Mouse (Mus musculus) liver, embryonic 14.5 days (tissue): Measurements from ENCODE around the gene Gpc6. TPM values are rescaled to one million over a fixed set of nuclear protein-coding genes. Genes with fewer than 3 reads are reported as not detected.

ENCODE experiments used
- ATAC-seq: fragments of 200-750 bp; cut with Nextera tagmentation; 2 replicates; pipeline ENCODE4 v1.8.0; 2017; ENCODE audit warnings: moderate number of reproducible peaks, mild to moderate bottlenecking, moderate library complexity; ENCODE audit not compliant: insufficient read depth
- DNase-seq, 3 experiments: peaks; one replicate each; pipeline ENCODE4 v3.0.0-alpha.2; 2012 to 2013; ENCODE audit warnings: low read depth in 3 of 3, low spot score in 3 of 3
- H3K27ac ChIP-seq: fragments of 300-500 bp; sonication (generic); 2 replicates; pipeline ENCODE4 v1.5.1; 2014; ENCODE audit warnings: moderate library complexity, mild to moderate bottlenecking, control low read depth, inconsistent platforms
- H3K27me3 ChIP-seq: fragments of 300-500 bp; sonication (generic); 2 replicates; pipeline ENCODE4 v1.6.1; 2014; ENCODE audit warnings: mild to moderate bottlenecking, low read length, moderate library complexity; ENCODE audit not compliant: control insufficient read depth, insufficient read depth
- H3K36me3 ChIP-seq: fragments of 300-500 bp; sonication (generic); replicated peaks from 2 replicates; pipeline ENCODE4 v1.6.1; 2014; ENCODE audit warnings: low read depth; ENCODE audit not compliant: control insufficient read depth, insufficient read depth
- H3K4me1 ChIP-seq, 2 experiments: fragments of 200-500 bp in 1 of 2; fragments of 300-500 bp in 1 of 2; sonication (generic) in 1 of 2; replicated peaks; 2 replicates each; pipeline ENCODE4 v1.6.1; 2012 to 2014; ENCODE audit warnings: antibody characterized with exemption in 1 of 2, inconsistent platforms in 1 of 2, low read length in 1 of 2; ENCODE audit not compliant: control insufficient read depth in 2 of 2, insufficient read depth in 2 of 2
- H3K4me2 ChIP-seq: fragments of 300-500 bp; sonication (generic); 2 replicates; pipeline ENCODE4 v1.6.1; 2014; ENCODE audit warnings: low read depth, mild to moderate bottlenecking, control low read depth, moderate library complexity
- H3K4me3 ChIP-seq, 2 experiments: fragments of 200-500 bp in 1 of 2; fragments of 300-500 bp in 1 of 2; sonication (generic) in 1 of 2; 2 replicates each; pipeline ENCODE4 v1.5.1; 2012 to 2014; ENCODE audit warnings: low read depth in 2 of 2, low read length in 2 of 2, mild to moderate bottlenecking in 2 of 2, control low read depth in 1 of 2, inconsistent platforms in 1 of 2, moderate library complexity in 1 of 2; ENCODE audit not compliant: insufficient read depth in 1 of 2
- H3K9ac ChIP-seq: fragments of 300-500 bp; sonication (generic); replicated peaks from 2 replicates; pipeline ENCODE4 v1.6.1; 2014; ENCODE audit warnings: mild to moderate bottlenecking, control low read depth, moderate library complexity
- H3K9me3 ChIP-seq: fragments of 300-500 bp; sonication (generic); 2 replicates; pipeline ENCODE4 v1.6.1; 2016; ENCODE audit warnings: low read length, mixed read lengths; ENCODE audit not compliant: control insufficient read depth
- CTCF ChIP-seq: IDR thresholded peaks from 2 replicates; pipeline ENCODE4 v1.5.1; 2016; ENCODE audit warnings: antibody characterized with exemption, low read depth, control low read depth
- EP300 ChIP-seq: IDR thresholded peaks from 2 replicates; pipeline ENCODE4 v1.6.1; 2016; ENCODE audit warnings: antibody characterized with exemption, low read depth
- WGBS: fragments of 180-500 bp; shearing (Covaris S2); extraction: QIAGEN DNeasy Blood & Tissue Kit; methylation state at CpG from one replicate; pipeline ENCODE4 v1.1.7; 2014; ENCODE audit not compliant: insufficient replicate concordance; 5-methylcytosine and 5-hydroxymethylcytosine counted together
- polyA plus RNA-seq, 2 experiments: library from polyadenylated mRNA; depleted of rRNA in 1 of 2; stranded (reverse) in 1 of 2; unstranded in 1 of 2; fragments of >200 nt; fragmentation: Nextera tagmentation in 1 of 2; extraction: Ambion mirVana in 1 of 2; gene quantifications; 2 replicates each; pipeline versions ENCODE4 v1.2.1 to v1.2.3; 2012 to 2014

Gpc6 gene
- polyA plus RNA-seq, 2 experiments: 0.97 to 2.3 TPM

GRCm38 (mm10) chr14:117283631-117284030 is 358.5 kb downstream of the Gpc6 start:
- H3K9me3 ChIP-seq: no peaks in the 10 kb centered on the region
- WGBS: 72% methylated on average over 3 of the region's 3 CpGs
- no peaks in the 10 kb centered on the region for H3K4me1 ChIP-seq
- TF ChIP-seq CTCF: no peak
- TF ChIP-seq EP300: no peak
- H3K36me3 ChIP-seq: no peaks in the 10 kb centered on the region
- H3K4me3 ChIP-seq: no peak overlapping the region
- H3K4me2 ChIP-seq: no peak overlapping the region
- DNase-seq (no peak), ATAC-seq (no peak)
- no peak overlapping the region for H3K27ac ChIP-seq
- no peak overlapping the region for H3K9ac ChIP-seq
- H3K27me3 ChIP-seq: no peaks in the 10 kb centered on the region

DNA sequence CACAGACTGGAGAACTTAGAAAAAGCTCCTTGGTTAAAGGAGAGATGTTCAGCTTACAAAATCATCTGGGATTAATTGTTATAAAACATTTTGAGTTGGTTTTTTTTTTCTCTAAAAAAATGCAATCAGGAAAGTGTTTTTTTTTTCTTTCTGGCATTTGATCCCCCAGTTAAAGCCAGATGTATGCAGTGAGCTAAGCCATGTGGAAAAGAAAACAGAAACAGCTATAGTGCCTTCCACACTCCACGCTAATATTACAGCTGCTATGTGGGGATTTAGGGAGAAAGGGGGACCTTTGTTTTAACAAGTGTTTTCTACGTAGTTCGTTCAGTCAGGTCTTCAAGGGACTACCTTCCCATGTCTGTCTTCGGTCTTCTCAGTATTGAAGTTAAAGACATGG is 368.6 kb downstream of the Gpc6 start:
- ATAC-seq (no peak), DNase-seq (no peak)
- H3K4me2 ChIP-seq: no peak overlapping the region
- no peak for TF ChIP-seq CTCF
- no peak for TF ChIP-seq EP300
- no peak overlapping the region for H3K4me3 ChIP-seq
- H3K4me1 ChIP-seq: no peaks in the 10 kb centered on the region
- 70% methylated on average over 4 of the region's 4 CpGs for WGBS
- H3K27me3 ChIP-seq: no peaks in the 10 kb centered on the region
- H3K9ac ChIP-seq: no peak overlapping the region
- no peak overlapping the region for H3K27ac ChIP-seq
- no peaks in the 10 kb centered on the region for H3K9me3 ChIP-seq
- H3K36me3 ChIP-seq: no peaks in the 10 kb centered on the region

- Histone ChIP-seq H3K4me1 (no peaks in the 10 kb centered on the region), H3K27ac (no peak overlapping the region), H3K9me3 (no peaks in the 10 kb centered on the region), H3K36me3 (no peaks in the 10 kb centered on the region), H3K4me2 (no peak overlapping the region), H3K27me3 (no peaks in the 10 kb centered on the region), H3K9ac (no peak overlapping the region), H3K4me3 (no peak overlapping the region)
- no peak for DNase-seq
- 73% methylated on average over 2 of the region's 2 CpGs for WGBS
- TF ChIP-seq EP300 (no peak), CTCF (no peak)
- ATAC-seq: no peak
These were observed 371.2 kb downstream of the Gpc6 start for GRCm38 (mm10) chr14:117296207-117296838.

DNA sequence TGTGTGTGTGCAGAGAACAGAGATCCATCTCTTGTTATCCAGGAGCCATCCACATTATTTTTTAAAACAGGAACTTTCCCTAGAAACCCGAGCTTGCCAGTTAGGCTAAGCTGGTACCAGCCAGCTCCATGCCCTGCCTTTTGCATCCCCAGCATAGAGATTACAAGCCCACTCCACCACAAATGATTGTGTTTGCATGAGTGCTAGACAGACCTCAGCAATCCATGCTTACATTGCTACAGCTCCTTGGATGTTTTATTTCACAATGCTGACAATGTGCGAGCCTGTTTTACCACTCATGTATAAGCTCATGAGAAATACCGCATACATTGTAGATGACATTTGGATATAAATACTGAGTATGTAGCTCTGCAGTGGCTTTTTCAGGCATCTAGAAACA is 375.9 kb downstream of the Gpc6 start:
- H3K4me3 ChIP-seq: no peak overlapping the region
- no peak for ATAC-seq

DNA sequence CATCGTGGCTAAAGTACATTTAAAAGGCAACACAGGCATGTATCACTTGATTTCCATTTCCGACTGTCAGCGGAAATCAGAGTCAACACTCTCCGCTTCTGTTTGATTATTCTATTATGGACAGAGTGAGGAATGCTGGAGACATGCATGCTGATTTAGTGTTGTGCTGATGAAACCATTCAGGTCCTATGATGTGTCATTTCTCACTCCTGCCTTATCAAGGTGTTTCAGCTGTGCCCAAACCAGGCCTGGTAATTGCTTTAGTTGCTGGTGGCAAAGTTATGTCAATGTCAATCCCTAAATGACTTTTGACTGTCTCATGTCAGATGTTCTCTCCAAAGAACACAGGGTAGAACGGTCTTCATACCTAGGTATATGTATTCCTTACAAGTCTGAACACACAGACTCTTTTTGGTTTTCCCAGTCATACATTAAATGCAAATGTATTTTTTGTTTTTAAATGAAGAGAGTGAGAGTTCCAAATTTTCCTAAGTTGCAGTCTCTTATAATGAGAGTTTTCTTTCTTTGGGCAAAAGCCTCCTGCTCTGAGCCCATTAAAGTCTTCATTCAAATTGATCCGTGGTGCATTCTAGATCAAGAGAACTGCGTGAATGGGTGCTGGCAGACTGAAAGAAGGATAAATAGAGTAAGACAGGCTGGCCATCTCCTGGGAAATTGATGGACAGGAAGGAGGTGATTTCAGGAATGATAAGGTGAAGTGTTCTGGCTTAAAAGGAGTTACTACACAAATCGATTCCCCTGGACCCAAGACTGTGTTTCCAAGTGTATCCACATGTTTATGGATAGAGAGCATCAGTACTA is 379.0 kb downstream of the Gpc6 start:
- no peak for ATAC-seq
- 67% methylated on average over 8 of the region's 8 CpGs for WGBS
- H3K27me3 ChIP-seq: no peaks in the 10 kb centered on the region

More for the DNA sequence above, 375.9 kb downstream of the Gpc6 start:
- H3K9me3 ChIP-seq: no peaks in the 10 kb centered on the region
- H3K36me3 ChIP-seq: no peaks in the 10 kb centered on the region
- no peak overlapping the region for H3K4me2 ChIP-seq
- 67% methylated on average over 3 of the region's 3 CpGs for WGBS
- H3K9ac ChIP-seq: no peak overlapping the region
- no peaks in the 10 kb centered on the region for H3K27me3 ChIP-seq
- no peaks in the 10 kb centered on the region for H3K4me1 ChIP-seq
- H3K27ac ChIP-seq: no peak overlapping the region
- no peak for DNase-seq
- TF ChIP-seq EP300 (no peak), CTCF (no peak)

More for the DNA sequence above, 379.0 kb downstream of the Gpc6 start:
- Histone ChIP-seq H3K27ac (no peak overlapping the region), H3K4me2 (no peak overlapping the region), H3K4me3 (no peak overlapping the region), H3K4me1 (no peaks in the 10 kb centered on the region), H3K9me3 (no peaks in the 10 kb centered on the region), H3K36me3 (no peaks in the 10 kb centered on the region), H3K9ac (no peak overlapping the region)
- DNase-seq: no peak
- TF ChIP-seq CTCF (no peak), EP300 (no peak)
